Mouse (Mus musculus) lung, postnatal 0 days (tissue): ENCODE measurements around the gene Agmo. TPM values are rescaled to one million over a fixed set of nuclear protein-coding genes. Genes with fewer than 3 reads are reported as not detected.

Source experiments
- ATAC-seq: fragments of 200-750 bp; cut with Nextera tagmentation; 2 replicates; pipeline ENCODE4 v1.8.0; 2017; ENCODE audit warnings: moderate library complexity
- DNase-seq: peaks from one replicate; pipeline ENCODE4 v3.0.0-alpha.2; 2016; ENCODE audit warnings: low spot score
- H3K27ac ChIP-seq: fragments of 300-500 bp; sonication (generic); 2 replicates; pipeline ENCODE4 v1.5.1; 2014; ENCODE audit warnings: antibody characterized with exemption, mild to moderate bottlenecking, low read length, mixed read lengths
- H3K27me3 ChIP-seq: fragments of 300-500 bp; sonication (generic); replicated peaks from 2 replicates; pipeline ENCODE4 v1.6.1; 2014; ENCODE audit warnings: low read length, mixed read lengths; ENCODE audit not compliant: insufficient read depth
- H3K36me3 ChIP-seq: fragments of 300-500 bp; sonication (generic); 2 replicates; pipeline ENCODE4 v1.6.1; 2014; ENCODE audit warnings: low read length, mixed read lengths; ENCODE audit not compliant: insufficient read depth
- H3K4me1 ChIP-seq: fragments of 300-500 bp; sonication (generic); 2 replicates; pipeline ENCODE4 v1.6.1; 2014; ENCODE audit warnings: antibody characterized with exemption, low read depth, low read length, mixed read lengths; ENCODE audit not compliant: insufficient read depth
- H3K4me2 ChIP-seq: fragments of 300-500 bp; sonication (generic); replicated peaks from 2 replicates; pipeline ENCODE4 v1.6.1; 2014; ENCODE audit warnings: low read depth, mild to moderate bottlenecking, low read length, moderate library complexity, mixed read lengths
- H3K4me3 ChIP-seq: fragments of 300-500 bp; sonication (generic); 2 replicates; pipeline ENCODE4 v1.5.1; 2014; ENCODE audit warnings: low read depth, low read length
- H3K9ac ChIP-seq: fragments of 300-500 bp; sonication (generic); replicated peaks from 2 replicates; pipeline ENCODE4 v1.6.1; 2014; ENCODE audit warnings: low read depth, mild to moderate bottlenecking
- H3K9me3 ChIP-seq: fragments of 300-500 bp; sonication (generic); 2 replicates; pipeline ENCODE4 v1.6.1; 2016; ENCODE audit warnings: low read length, mixed read lengths
- CTCF ChIP-seq: IDR thresholded peaks from 2 replicates; pipeline ENCODE4 v1.5.1; 2016; ENCODE audit warnings: antibody characterized with exemption, mild to moderate bottlenecking
- EP300 ChIP-seq: IDR thresholded peaks from 2 replicates; pipeline ENCODE4 v1.6.1; 2016; ENCODE audit warnings: antibody characterized with exemption, mild to moderate bottlenecking, control low read depth
- WGBS: fragments of 180-500 bp; shearing (Covaris S2); extraction: QIAGEN DNeasy Blood & Tissue Kit; methylation state at CpG from one replicate; pipeline ENCODE4 v1.1.7; 2014; 5-methylcytosine and 5-hydroxymethylcytosine counted together
- polyA plus RNA-seq: library from polyadenylated mRNA; unstranded; fragments of >200 nt; fragmentation: Nextera tagmentation; extraction: Ambion mirVana; gene quantifications from 2 replicates; pipeline ENCODE4 v1.2.1, GENCODE M21; 2015

Gene Agmo
- polyA plus RNA-seq, 1 experiment from 2014 or later = 2.7 TPM

DNA sequence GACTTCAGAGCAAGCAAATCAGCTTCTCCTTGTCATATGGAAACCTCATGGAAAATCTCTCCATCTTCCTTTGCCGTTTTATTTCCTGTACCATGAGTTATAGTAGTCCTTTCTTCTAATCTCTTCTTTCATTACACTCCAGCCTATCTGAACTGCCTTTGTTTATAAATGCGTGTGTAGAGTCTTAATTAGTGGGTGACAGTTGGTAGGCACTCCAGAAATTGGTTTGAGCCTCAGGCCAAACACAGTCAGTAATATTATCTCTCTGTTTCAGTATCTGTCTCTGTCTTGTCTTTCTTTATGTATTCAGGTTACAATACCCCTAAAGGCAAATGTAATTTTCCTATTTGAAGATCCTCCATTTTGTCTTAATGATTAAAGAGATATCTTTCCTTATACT, 208.2 kb downstream of the Agmo start:
- TF ChIP-seq CTCF (no peak), EP300 (no peak)
- ATAC-seq (no peak), DNase-seq (no peak)
- Histone ChIP-seq H3K9ac (no peak overlapping the region), H3K27ac (no peak overlapping the region), H3K4me3 (no peak overlapping the region), H3K27me3 (no peaks in the 10 kb centered on the region), H3K4me2 (no peak overlapping the region), H3K9me3 (no peaks in the 10 kb centered on the region), H3K36me3 (no peaks in the 10 kb centered on the region), H3K4me1 (no peaks in the 10 kb centered on the region)
- 54% methylated on average over 2 of the region's 2 CpGs for WGBS

DNA sequence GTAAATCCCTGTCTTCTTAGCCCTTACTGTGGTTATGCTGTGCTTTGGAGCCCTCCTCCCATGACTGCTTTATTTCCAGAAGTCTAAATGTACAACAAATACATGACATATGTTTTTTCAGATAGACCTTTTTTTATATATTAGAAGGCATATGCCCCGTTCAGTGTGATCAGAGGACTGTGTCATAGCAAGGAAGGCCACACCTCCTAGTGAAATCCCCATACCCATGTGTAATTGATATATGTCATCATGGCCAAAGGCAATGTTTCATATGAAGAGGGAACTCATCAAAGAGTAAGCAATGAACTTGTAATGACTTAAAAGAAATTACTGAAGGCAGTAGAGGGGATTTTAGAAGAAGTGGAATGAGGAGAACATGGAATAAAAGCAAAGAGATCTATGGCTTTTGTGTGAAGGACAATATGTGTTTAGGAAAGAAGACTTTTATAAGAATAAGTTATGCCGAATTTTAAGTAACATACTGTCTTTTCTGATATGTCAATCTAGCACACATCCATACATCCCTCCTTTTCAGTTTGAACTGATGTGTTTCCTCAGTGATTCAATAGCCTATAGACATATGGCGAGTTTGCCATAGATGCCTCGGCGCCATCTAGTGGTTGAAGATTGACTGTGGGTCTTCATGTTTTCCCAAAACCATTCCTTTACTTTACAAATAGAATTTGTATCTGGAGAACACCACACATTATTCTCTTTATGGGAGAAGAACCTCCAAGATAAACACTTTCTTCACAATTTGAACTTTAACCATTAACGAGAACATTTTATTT, 209.1 kb downstream of the Agmo start:
- Histone ChIP-seq H3K4me3 (no peak overlapping the region), H3K9me3 (no peaks in the 10 kb centered on the region), H3K27me3 (no peaks in the 10 kb centered on the region), H3K9ac (no peak overlapping the region), H3K27ac (no peak overlapping the region), H3K4me2 (no peak overlapping the region), H3K36me3 (no peaks in the 10 kb centered on the region), H3K4me1 (no peaks in the 10 kb centered on the region)
- DNase-seq (peak; percentile 74), ATAC-seq (no peak)
- peak; percentile 89 for TF ChIP-seq CTCF
- TF ChIP-seq EP300 = no peak
- WGBS = 15% methylated on average over 6 of the region's 6 CpGs

DNA sequence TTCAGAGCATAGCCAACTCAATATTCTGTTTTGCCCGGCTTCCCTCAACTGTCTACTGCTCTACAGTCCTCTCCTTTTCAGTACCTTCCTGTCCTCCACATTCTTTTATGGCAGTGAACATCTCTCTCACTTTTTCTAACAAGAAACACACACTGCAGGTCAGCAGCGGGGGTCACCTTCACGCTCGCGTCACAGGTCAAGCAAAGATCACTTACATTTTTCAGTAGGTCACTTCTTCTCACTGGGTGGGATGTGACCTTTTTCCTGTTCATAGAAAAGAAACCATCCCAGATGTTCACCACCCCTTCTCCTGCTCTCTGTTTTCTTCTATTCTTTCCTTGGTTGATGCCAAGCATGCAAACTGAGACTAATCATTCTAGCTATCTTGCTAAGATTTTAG, 230.2 kb downstream of the Agmo start:
- no peaks in the 10 kb centered on the region for H3K4me1 ChIP-seq
- H3K4me3 ChIP-seq = no peak overlapping the region
- ATAC-seq = no peak
- DNase-seq = no peak
- H3K27me3 ChIP-seq = no peaks in the 10 kb centered on the region
- no peak for TF ChIP-seq EP300
- no peak for TF ChIP-seq CTCF
- H3K27ac ChIP-seq = no peak overlapping the region
- H3K36me3 ChIP-seq = no peaks in the 10 kb centered on the region
- no peaks in the 10 kb centered on the region for H3K9me3 ChIP-seq
- 65% methylated on average over 5 of the region's 5 CpGs for WGBS
- no peak overlapping the region for H3K4me2 ChIP-seq
- H3K9ac ChIP-seq = no peak overlapping the region

DNA sequence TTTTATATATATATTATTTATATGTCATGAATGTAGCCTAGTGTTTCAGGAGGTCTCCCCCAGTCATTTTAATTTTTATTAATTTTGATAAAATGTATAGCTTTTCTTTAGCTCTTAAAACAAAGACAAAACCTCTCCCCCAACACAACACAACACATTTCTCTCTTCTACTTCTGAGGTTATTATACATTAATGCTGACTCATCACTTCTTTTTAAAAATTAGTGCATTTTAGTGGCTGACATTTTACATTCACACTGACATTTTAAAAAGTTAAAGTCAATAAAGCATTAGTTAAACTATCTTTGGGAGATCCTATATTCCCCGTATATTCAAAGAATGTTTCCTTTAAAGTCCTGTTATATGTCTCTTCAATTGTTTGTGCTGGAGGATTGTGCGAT, 235.4 kb downstream of the Agmo start:
- Histone ChIP-seq H3K4me2 (no peak overlapping the region), H3K4me3 (no peak overlapping the region), H3K27ac (no peak overlapping the region), H3K4me1 (no peaks in the 10 kb centered on the region), H3K9me3 (no peaks in the 10 kb centered on the region), H3K27me3 (no peaks in the 10 kb centered on the region), H3K9ac (no peak overlapping the region), H3K36me3 (no peaks in the 10 kb centered on the region)
- DNase-seq = no peak
- TF ChIP-seq CTCF = no peak
- TF ChIP-seq EP300 = no peak
- 89% methylated on average over 2 of the region's 2 CpGs for WGBS
- ATAC-seq = no peak

DNA sequence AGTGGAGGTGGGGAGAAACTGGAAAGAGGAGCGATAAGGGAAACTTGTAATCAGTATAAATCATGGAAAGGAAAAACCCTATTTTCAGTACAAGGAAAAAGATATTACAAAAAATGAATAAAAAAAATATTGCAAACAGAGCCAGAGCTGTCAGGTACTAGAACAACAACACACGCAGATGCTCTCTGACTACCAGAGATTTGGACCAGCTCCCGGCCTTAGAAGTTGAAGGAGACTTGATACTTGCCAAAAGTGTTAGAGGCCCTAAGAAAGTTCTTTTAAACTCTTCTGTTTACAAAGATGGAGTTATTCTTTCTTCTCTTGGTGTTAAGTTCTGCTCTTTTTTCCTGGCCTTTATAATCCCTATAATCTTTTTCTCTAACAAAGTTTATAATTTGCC, 246.6 kb downstream of the Agmo start:
- Histone ChIP-seq H3K36me3 (no peaks in the 10 kb centered on the region), H3K9ac (no peak overlapping the region), H3K4me3 (no peak overlapping the region), H3K4me2 (no peak overlapping the region), H3K4me1 (no peaks in the 10 kb centered on the region), H3K9me3 (no peaks in the 10 kb centered on the region), H3K27me3 (no peaks in the 10 kb centered on the region), H3K27ac (no peak overlapping the region)
- ATAC-seq (no peak), DNase-seq (peak; percentile 6)
- TF ChIP-seq CTCF (no peak), EP300 (no peak)
- 61% methylated on average over 3 of the region's 3 CpGs for WGBS

DNA sequence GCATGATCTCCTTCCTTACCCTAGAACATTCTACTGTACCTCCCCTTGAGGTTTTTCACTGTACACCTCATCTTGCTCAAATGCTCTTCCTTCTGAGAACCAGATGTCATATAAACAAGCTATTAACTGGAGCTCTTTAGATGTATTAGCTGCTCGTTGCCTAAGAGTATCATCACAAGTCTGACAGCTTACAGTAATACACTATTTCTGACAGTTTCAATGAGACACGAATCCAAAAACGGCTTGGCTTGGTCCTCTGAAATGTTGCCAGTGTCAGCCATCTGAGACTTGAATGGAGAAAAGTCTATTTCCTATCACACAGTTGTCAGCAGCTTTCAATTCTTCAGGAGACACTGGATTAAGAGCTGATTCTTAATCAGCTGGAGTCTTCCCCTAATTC, 257.4 kb downstream of the Agmo start:
- Histone ChIP-seq H3K27me3 (no peaks in the 10 kb centered on the region), H3K4me2 (no peak overlapping the region), H3K4me1 (no peaks in the 10 kb centered on the region), H3K9me3 (no peaks in the 10 kb centered on the region), H3K27ac (no peak overlapping the region), H3K36me3 (no peaks in the 10 kb centered on the region), H3K4me3 (no peak overlapping the region), H3K9ac (no peak overlapping the region)
- WGBS = 47% methylated on average over 3 of the region's 3 CpGs
- peak; percentile 42 for DNase-seq
- TF ChIP-seq EP300 = 0 out of 2 replicates have a peak, but pooled peaks have one; percentile 13
- TF ChIP-seq CTCF = no peak
- ATAC-seq = peak; percentile 54
